Mouse (Mus musculus) spleen, adult 2 months (tissue): ENCODE measurements around the gene Syde2. TPM values are rescaled to one million over a fixed set of nuclear protein-coding genes. Genes with fewer than 3 reads are reported as not detected.
"Not testable (repeated sequence)": the region's sequence is repeated elsewhere in the genome, so short reads cannot be mapped to it uniquely, and the experiment has no call there.

Experiments
- DNase-seq, 2 experiments: peaks; one replicate each; pipeline versions ENCODE4 v3.0.0 to v3.0.0-alpha.2; 2012 to 2021; ENCODE audit warnings: low spot score in 2 of 2, low read depth in 1 of 2
- H3K27ac ChIP-seq: fragments of 200-500 bp; 2 replicates; pipeline ENCODE4 v1.5.1; 2012; ENCODE audit warnings: low read length, inconsistent platforms; ENCODE audit not compliant: insufficient read depth
- H3K27me3 ChIP-seq: fragments of 200-500 bp; 2 replicates; pipeline ENCODE4 v1.6.1; 2012; ENCODE audit warnings: mild to moderate bottlenecking, moderate library complexity, low read length, inconsistent platforms; ENCODE audit not compliant: control insufficient read depth, insufficient read depth
- H3K36me3 ChIP-seq: fragments of 200-500 bp; 2 replicates; pipeline ENCODE4 v1.6.1; 2012; ENCODE audit warnings: mild to moderate bottlenecking, low read length, inconsistent platforms; ENCODE audit not compliant: control insufficient read depth, insufficient read depth
- H3K4me1 ChIP-seq: fragments of 200-500 bp; 2 replicates; pipeline ENCODE4 v1.6.1; 2011; ENCODE audit warnings: inconsistent platforms; ENCODE audit not compliant: control insufficient read depth, insufficient read depth, insufficient read length
- H3K4me3 ChIP-seq: fragments of 200-500 bp; 2 replicates; pipeline ENCODE4 v1.5.1; 2011; ENCODE audit warnings: mild to moderate bottlenecking, inconsistent platforms; ENCODE audit not compliant: insufficient read depth, insufficient read length; ENCODE audit errors: extremely low read depth
- CTCF ChIP-seq: fragments of 200-500 bp; IDR thresholded peaks from 2 replicates; pipeline ENCODE4 v1.5.1; 2011; ENCODE audit warnings: mild to moderate bottlenecking, inconsistent platforms; ENCODE audit not compliant: insufficient read depth, insufficient read length, insufficient replicate concordance; ENCODE audit errors: extremely low read depth
- POLR2A ChIP-seq: fragments of 200-500 bp; IDR thresholded peaks from 2 replicates; pipeline ENCODE4 v1.6.1; 2011; ENCODE audit warnings: low read depth, low read length, inconsistent platforms
- WGBS: fragments of 180-500 bp; shearing (Covaris S2); methylation state at CpG from one replicate; pipeline ENCODE4 v1.1.7; 2018; 5-methylcytosine and 5-hydroxymethylcytosine counted together
- polyA plus RNA-seq: library from polyadenylated mRNA; depleted of rRNA; stranded (reverse); fragments of >200 nt; gene quantifications from 2 replicates; pipeline ENCODE4 v1.2.3, GENCODE M21; 2012

Gene Syde2
- polyA plus RNA-seq, 1 experiment: 0.57 TPM

GRCm38 (mm10) chr3:145995489-145995888 lies 7.8 kb downstream of the Syde2 start:
- 92% methylated on average over 5 of the region's 5 CpGs for WGBS
- no peak for DNase-seq
- H3K4me3 ChIP-seq: no peak overlapping the region
- H3K27me3 ChIP-seq: no peaks in the 10 kb centered on the region
- H3K36me3 ChIP-seq: no peaks in the 10 kb centered on the region
- no peaks in the 10 kb centered on the region for H3K4me1 ChIP-seq
- TF ChIP-seq POLR2A (no peak), CTCF (no peak)
- H3K27ac ChIP-seq: no peak overlapping the region

GRCm38 (mm10) chr3:145996539-145996938 lies 8.9 kb downstream of the Syde2 start:
- WGBS: 91% methylated on average over 5 of the region's 5 CpGs
- not testable (repeated sequence) for H3K4me1 ChIP-seq, DNase-seq, H3K4me3 ChIP-seq, H3K27me3 ChIP-seq, H3K36me3 ChIP-seq, H3K27ac ChIP-seq

DNA sequence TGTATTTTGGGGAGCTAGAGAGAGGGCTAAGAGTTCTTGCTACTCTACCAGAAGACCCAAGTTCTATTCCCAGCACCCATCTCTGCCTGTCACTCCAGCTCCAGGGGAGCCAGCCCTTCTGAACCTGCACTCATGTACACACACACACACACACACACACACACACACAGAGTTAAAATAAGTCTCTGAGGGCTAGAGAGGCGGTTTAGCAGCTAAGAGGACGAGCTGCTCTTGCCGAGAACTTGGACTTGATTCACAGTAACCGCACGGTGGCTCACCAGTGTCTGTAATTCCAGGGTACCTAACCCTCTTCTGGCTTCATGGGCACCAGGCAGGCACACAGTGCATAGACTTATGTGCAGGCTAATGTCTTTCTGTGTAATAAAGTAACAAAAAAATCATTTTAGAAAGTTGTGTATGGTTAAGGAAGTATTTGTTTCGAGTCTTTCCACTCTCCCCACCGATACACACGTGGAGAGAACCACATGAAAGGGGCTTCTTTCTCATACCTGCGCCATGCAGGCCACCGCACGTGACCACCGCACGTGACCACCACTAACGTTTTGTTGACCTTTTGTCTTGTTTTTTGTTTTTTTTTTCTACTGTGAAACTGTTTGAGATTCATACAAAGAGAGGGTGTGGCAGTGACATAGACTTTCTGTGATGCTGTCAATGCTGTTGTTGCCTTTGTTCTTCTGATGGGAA lies 16.8 kb downstream of the Syde2 start:
- 80% methylated on average over 14 of the region's 14 CpGs for WGBS
- no peak for DNase-seq
- no peak for TF ChIP-seq CTCF
- TF ChIP-seq POLR2A: no peak
- no peaks in the 10 kb centered on the region for H3K4me1 ChIP-seq
- H3K27ac ChIP-seq: no peak overlapping the region
- no peaks in the 10 kb centered on the region for H3K36me3 ChIP-seq
- no peak overlapping the region for H3K4me3 ChIP-seq
- no peaks in the 10 kb centered on the region for H3K27me3 ChIP-seq

DNA sequence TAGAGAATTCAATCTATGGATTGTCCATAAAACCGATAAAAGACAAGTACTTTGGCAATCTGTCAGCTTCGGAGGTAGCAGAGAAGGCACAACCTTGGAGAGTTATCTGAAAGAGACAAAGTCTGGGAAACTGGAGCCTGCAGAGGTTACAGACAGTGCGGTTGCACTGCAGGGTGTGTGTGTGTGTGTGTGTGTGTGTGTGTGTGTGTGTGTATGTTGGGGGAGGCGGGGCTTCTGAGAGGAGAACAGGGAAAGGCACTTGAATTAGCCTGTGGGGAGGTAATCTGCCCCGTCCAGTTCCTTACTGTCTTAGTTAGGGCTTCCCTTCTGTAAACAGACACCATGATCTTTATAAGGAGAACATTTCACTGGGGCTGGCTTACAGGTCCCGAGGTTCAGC lies 20.2 kb downstream of the Syde2 start:
- 86% methylated on average over 6 of the region's 6 CpGs for WGBS
- no peaks in the 10 kb centered on the region for H3K27me3 ChIP-seq
- no peaks in the 10 kb centered on the region for H3K4me1 ChIP-seq
- no peak for TF ChIP-seq POLR2A
- no peak for TF ChIP-seq CTCF
- no peak overlapping the region for H3K27ac ChIP-seq
- DNase-seq: no peak
- H3K36me3 ChIP-seq: no peaks in the 10 kb centered on the region
- H3K4me3 ChIP-seq: no peak overlapping the region

DNA sequence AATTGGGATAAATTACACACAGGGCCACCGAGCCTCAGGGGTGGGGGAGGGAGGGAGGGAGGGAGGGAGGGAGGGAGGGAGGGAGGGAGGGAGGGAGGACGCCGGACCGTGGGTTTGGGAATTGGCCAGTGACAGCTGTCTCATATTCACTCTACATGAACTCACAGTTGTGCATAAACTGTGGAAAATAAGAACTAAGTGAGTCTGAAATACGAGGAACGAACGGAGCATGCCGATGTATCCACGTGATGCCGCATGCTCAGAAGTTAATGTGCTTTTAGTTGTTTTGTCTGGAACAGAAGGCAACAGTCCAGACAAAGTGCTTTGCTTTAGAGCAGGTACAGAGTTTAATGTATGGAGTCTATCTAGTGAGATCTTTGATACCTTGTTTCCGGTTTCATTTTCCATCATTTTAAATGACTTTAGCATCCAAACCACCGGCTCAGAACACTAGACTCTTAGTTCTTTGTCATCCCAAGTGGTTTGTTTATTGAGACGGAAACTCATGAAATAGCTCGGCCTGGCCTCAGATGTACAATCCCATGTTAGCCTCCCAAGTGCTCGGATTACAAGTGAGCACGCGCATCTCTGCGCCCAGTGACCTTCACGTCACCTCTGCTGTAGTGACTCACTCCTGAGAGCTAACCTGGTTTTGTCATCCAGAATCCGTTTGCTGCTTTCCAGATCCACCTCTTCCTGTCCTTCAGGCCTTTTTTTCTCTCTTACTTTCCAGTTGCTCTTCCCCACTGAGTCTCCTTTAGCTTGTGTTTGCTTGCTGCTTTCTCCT lies 22.4 kb downstream of the Syde2 start:
- H3K4me3 ChIP-seq: no peak overlapping the region
- TF ChIP-seq CTCF: no peak
- no peak for TF ChIP-seq POLR2A
- no peaks in the 10 kb centered on the region for H3K4me1 ChIP-seq
- H3K27ac ChIP-seq: no peak overlapping the region
- no peaks in the 10 kb centered on the region for H3K27me3 ChIP-seq
- no peak for DNase-seq
- WGBS: 90% methylated on average over 19 of the region's 20 CpGs
- H3K36me3 ChIP-seq: no peaks in the 10 kb centered on the region

GRCm38 (mm10) chr3:146010751-146011150 lies 23.1 kb downstream of the Syde2 start:
- DNase-seq: no peak
- Histone ChIP-seq H3K4me3 (no peak overlapping the region), H3K27me3 (no peaks in the 10 kb centered on the region), H3K36me3 (no peaks in the 10 kb centered on the region), H3K4me1 (no peaks in the 10 kb centered on the region), H3K27ac (no peak overlapping the region)
- no peak for TF ChIP-seq CTCF
- TF ChIP-seq POLR2A: no peak
- WGBS: 86% methylated on average over 4 of the region's 4 CpGs
